Mouse (Mus musculus) heart, postnatal 4 days (tissue): ENCODE measurements around the gene Angel1. TPM values are rescaled to one million over a fixed set of nuclear protein-coding genes. Genes with fewer than 3 reads are reported as not detected.
A peak's percentile ranks its signal among the peaks of the same experiment; 100 is the strongest.

ENCODE experiments used
- DNase-seq: peaks from one replicate; pipeline ENCODE4 v3.0.0; 2021
- total RNA-seq, 2 experiments: library from RNA; stranded (reverse); gene quantifications; 2 replicates each; pipeline ENCODE4 v1.2.3; 2021

The Angel1 gene
- total RNA-seq, 2 experiments from 2014 or later: 5.2 to 5.3 TPM

DNA sequence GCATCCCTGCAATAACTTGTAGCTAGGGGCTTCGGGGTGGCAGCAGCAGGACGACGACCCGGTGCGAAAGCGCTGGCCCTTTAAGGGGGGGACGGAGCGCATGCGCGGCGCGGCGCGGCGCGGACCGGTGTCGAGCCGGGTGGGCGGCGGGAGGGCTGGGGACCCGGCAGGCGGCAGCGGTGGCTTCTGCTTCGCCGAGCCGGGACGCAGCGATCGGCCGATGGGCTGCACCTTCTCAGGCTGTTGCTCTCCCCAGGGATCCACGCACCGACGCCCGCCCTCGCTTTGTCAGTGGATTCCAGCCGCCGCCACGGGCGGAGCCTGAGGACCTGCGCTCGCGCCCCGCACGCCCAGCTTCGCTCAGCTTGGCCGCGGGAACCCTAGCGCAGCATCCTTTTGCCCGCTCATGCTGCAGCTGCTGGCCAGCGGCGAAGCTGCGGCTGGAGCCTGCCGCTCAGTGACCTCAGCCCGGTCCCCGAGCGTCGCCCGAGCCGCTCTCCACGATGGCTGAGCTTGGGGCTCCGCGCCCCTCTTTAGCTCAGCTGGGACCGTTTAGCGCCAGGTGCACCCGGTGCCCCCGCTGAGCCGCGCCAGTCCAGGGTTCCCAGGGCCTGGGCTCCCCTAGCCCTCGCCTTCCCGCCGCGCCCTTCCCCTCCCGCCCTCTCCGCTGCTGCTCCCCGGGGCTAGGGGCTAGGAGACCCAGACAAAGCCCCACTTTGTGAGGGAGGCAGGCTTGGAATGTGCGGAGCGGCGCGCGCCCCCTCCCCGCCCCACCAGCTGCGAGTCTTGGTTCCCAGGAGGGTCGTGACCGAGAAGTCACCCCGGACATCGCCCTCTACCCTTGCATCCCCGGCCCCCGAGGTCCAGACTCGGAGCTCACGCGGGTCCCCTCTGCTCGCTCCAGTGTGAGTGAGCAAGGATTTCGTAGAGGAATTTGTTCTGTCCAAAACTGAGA is 47.4 kb downstream of the Angel1 start, which contains the start of gene Vash1:
Gene Vash1 (plus strand): TSS at position 110 of the 955 bp plus-strand sequence.
- DNase-seq: peak; percentile 79

GRCm38 (mm10) chr12:86672507-86672906 is 53.8 kb downstream of the Angel1 start:
- no peak for DNase-seq

GRCm38 (mm10) chr12:86672105-86672504 is 54.2 kb downstream of the Angel1 start:
- DNase-seq: no peak

DNA sequence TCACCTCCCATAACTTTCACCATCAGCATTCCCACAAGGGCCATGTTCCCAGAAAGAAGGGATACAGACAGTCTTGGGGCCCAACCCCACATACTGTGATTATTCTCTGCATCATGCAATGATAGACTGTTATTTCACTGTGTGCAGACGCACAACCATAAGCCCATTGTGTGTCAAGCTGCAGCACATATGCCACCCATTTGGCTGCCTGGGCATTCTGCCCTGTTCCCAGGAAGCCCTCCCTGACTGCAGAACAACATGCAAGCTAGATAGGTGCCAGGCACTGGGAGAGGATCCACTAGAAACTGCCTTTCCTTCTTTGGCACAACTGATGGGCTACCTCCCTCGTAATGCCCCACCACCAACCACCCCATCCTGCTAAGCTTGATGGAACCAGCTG is 57.9 kb downstream of the Angel1 start:
- DNase-seq: no peak

- DNase-seq: no peak
Observed at GRCm38 (mm10) chr12:86665656-86666055, 60.6 kb downstream of the Angel1 start.

- no peak for DNase-seq
Observed at GRCm38 (mm10) chr12:86660466-86660865, 65.8 kb downstream of the Angel1 start.

- DNase-seq: peak; percentile 37
Observed at GRCm38 (mm10) chr12:86659447-86659968, 66.8 kb downstream of the Angel1 start.

DNA sequence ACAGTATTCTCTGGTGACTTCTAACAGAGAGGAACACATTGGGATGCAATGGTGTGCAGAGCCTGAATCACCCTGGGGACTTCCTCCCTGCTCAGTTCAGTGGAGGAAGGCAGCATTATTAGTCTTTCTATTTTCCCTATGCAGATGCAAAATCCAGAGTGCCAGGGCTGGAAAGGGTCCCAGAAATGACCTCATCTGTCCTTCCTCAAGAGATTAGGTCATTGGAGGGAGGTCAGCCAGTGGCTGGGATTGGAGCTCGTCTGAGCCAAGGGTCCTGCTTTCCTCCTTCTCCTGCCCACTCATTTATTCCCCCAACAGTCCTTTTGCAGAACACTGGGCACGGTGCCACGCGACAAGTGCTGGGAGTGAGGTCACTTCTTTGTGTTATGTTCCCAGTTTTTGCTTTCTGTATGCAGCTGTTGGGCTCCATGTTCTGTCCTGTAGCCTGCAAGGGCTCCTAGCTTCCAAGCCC is 73.7 kb downstream of the Angel1 start:
- peak; percentile 97 for DNase-seq

DNA sequence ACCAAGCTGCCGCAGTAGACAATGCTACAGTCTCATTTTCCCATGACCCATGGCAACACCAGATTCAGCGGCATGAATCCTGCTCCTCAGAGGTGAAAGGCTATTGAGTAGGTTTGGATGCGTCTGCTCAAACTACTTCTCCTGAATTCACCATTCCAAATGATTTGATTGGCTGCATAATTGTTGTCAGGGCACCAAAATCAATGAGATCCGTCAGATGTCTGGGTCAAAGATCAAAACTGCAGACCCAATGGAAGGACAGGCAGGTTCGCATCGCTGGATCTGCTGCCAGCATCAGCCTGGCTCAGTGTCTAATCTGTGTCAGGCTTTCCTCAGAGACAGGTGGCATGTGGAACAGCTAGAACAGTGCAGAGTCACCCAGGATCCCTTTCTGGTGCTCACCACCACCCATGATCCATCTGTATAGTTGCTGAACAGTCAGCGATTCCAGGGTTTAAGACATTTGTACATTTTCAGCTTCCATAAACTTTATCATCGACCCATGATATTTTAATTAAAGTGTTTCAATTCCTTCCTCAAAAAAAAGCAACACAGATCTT is 74.9 kb downstream of the Angel1 start:
- DNase-seq: no peak

Other genes with a start within 250 kb of the Angel1 start
- gene Vash1, start 47.8 kb downstream of the Angel1 start, total RNA-seq: 10 to 100 TPM; 53.5 to 56.7 TPM
- not detected for gene Lrrc74a, start 7.9 kb upstream of the Angel1 start, total RNA-seq
- gene Irf2bpl, start 158.3 kb upstream of the Angel1 start, total RNA-seq: 10 to 100 TPM; 85.8 to 86.2 TPM
- 10 to 100 TPM; 34.1 to 39.3 TPM for gene Cipc, start 220.6 kb upstream of the Angel1 start, total RNA-seq